Mouse (Mus musculus) cerebellum, adult 11-12 months (tissue): Measurements from ENCODE around the gene Eef1akmt3.

Source experiments
- DNase-seq: peaks from one replicate; pipeline ENCODE4 v3.0.0; 2022

Gene Eef1akmt3

DNA sequence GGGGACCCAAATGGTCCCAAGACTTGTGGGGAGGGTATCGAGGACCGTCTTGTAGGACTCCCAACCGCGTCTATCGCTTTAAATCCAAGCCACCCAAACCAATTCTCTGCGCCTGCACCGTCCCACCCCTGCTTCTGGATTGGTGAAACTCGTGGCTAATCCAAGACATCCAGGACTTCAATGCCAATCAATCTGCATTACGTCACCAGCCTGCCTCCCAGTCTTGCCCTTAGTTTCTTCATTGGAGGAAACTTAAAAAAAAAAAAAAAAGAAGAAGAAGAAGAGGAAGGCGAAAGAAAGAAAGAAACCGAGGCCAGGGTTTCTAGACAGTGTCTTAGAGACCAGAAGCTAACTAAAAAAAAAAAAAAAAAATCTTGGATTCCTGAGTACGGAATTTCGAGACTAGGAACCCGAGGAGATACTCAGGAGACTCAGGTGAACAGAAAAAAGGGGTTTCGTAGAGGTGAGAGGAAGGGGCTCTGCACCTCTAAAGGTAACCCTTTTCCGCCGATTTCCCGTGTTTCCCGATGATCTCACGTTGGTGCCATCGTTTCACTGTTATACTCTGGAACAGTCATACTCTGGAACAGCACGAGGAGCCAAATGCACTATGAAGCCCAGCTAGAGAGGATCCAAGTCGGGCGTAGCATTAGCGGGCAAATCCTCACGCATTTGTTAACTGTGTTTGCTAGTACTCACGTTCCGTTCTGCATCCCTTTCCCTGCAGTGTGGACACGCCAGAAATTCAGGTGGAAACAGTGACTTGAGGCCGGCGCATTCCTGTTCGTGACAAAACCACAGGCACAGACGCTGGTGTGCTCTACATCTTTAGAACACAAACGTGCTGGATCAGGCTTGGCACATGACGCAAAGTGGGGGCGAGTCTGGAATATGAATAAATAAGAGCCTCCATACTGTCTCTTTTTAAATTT, 29.1 kb upstream of the Eef1akmt3 start, which contains the start of gene Tspan31:
Tspan31 (minus strand) TSS at position 75 of the 932 bp plus-strand sequence.
- DNase-seq = peak; percentile 94

DNA sequence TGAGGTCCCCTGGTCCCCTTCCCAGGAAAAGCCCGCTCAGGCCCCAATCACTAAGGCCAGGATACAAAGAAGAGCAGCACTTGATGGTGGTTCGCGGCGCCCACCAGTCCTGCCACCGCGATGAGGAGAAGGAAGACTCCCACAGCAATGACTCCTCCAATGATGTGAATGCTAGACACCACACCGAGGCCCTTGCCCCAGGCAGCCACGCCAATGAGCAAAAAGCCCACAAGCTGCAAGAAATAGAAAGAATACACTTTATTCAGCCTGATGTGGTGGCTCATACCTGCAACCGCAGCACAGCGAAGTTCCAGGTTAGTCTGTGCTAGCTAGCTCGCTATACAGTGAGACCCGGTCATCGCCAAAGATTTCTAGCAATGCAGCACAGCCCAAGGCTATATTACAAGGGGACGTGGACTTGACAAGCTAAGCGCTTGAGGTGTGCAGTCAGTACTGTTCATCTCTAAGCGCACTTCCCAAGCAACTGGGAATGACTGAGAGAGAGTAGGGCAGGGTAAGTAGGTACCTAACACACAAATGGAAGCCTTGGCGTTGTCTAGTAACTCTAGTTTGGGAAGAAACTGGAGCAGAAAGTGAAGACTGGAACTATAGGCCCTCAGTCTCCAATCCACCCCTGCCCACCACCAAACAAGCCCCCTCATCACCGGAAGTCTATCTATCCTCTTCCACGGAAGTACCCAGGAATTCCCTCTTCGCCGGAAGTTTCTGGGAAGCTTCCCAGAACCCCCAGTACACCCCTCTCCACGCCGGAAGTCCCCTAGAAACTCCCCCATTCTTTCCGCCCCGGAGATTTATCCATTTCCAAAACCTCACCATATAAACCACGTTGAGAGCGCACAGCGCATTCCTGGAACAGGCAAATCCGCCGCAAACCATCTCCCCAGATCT, 28.2 kb upstream of the Eef1akmt3 start:
- DNase-seq = peak; percentile 37

DNA sequence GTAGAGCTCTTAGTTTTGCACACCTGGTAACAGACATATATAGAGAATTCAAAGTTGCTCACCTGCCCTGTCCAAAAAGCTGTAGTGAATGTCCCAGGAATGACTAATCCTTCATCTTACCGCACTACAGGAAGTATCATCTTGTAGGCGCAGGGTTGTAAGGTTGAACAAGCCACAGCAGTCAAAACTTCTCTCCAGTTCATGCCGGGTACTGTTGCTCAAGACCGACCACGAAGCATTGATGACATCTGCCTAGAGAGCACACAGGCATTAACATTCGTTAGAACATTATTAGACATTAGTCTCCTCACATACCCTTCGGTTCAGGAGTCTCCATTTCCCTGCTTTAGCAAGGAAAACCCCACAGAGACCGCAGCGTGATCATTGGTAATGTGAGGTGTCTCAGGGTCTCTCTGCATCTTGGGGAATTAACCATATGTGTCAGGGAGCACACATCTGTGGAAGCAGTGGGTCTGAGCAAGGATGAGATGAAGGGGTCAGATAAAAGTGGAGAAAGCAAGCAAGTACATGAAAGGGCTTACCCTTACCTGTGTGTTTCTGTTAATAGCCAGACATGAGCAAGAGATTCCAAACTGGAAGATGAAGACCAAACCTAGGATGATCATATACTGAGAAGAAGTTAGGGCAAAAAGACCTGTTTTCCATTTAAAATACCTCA, 27.2 kb upstream of the Eef1akmt3 start:
- DNase-seq = no peak

GRCm38 (mm10) chr10:127066519-127067018, 25.3 kb upstream of the Eef1akmt3 start:
- DNase-seq = peak; percentile 47

- peak; percentile 57 for DNase-seq
These were observed 24.7 kb upstream of the Eef1akmt3 start for GRCm38 (mm10) chr10:127065981-127066380.

GRCm38 (mm10) chr10:127063913-127064870, 22.9 kb upstream of the Eef1akmt3 start:
- DNase-seq = peak; percentile 71

- peak; percentile 99 for DNase-seq
These were observed 22.0 kb upstream of the Eef1akmt3 start, which contains the start of gene Cdk4 for GRCm38 (mm10) chr10:127063239-127063872. Gene Cdk4 (plus strand): TSS chr10:127063534.

DNA sequence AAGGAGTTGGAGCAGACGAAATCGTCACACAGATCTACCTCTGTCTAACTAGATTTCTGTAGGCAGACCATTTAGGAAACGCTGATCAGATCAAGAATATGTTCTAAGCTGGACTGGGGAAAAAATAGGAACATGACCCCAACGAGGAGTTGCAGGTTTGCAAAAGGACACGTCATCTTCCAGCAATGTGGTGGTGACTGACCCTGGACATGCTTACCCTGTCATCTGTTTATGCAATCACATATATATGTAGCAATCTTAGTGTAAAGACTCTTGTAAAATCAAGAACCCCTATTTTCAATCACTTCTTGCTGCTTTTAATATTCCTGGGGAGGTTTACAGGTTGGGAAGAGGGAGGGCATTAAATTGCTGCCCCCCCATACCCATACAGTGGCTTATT, 21.2 kb upstream of the Eef1akmt3 start:
- peak; percentile 39 for DNase-seq

- DNase-seq = peak; percentile 55
These were observed 20.8 kb upstream of the Eef1akmt3 start for GRCm38 (mm10) chr10:127062101-127062500.

GRCm38 (mm10) chr10:127061513-127061912, 20.2 kb upstream of the Eef1akmt3 start:
- no peak for DNase-seq

DNA sequence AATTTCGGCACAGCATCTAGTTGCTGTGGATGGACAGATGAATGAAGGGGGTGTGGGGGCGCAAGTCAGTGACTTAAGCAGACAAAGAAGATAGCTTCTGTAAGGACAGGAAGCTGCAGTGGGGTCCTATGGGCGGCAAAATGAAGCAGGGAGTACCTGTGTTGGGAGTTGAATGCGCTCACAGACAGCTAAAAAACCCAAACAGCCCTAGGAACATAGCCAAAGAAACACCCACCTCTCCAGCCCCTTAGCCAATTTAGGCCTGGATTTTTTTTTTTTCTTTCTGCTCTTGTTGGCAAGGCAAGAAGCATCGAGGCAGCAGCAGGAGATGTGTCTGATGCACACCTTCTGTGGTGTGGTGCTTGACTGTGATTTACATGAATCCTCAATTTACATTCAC, 19.8 kb upstream of the Eef1akmt3 start:
- peak; percentile 62 for DNase-seq

- DNase-seq = peak; percentile 94
These were observed 18.9 kb upstream of the Eef1akmt3 start, which contains the start of gene March9 for GRCm38 (mm10) chr10:127059968-127060916. Gene March9 (minus strand): TSS chr10:127060184.

- peak; percentile 60 for DNase-seq
These were observed 18.1 kb upstream of the Eef1akmt3 start for GRCm38 (mm10) chr10:127059174-127059967.

GRCm38 (mm10) chr10:127058708-127059107, 17.4 kb upstream of the Eef1akmt3 start:
- DNase-seq = peak; percentile 54

DNA sequence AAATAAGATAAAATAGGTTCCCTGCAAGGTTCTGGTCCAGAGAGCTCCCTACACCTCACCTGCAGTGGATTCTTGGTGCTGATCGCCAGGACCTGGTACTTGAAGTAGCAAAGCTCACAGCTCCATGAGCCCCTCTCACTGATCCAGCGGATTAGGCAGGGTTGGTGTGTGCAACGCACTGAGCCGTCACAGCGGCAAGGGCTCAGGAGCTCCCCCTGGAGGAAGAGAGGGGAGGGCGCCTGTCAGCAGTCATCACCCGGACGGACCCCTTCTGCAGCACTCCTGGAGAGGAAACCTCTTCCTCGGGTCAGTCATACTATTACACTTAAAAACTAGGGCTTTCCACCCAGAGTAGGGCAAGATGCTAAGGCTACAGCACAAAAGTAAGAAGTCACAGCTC, 16.8 kb upstream of the Eef1akmt3 start:
- DNase-seq = peak; percentile 76

GRCm38 (mm10) chr10:127056490-127056889, 15.2 kb upstream of the Eef1akmt3 start:
- peak; percentile 56 for DNase-seq

DNA sequence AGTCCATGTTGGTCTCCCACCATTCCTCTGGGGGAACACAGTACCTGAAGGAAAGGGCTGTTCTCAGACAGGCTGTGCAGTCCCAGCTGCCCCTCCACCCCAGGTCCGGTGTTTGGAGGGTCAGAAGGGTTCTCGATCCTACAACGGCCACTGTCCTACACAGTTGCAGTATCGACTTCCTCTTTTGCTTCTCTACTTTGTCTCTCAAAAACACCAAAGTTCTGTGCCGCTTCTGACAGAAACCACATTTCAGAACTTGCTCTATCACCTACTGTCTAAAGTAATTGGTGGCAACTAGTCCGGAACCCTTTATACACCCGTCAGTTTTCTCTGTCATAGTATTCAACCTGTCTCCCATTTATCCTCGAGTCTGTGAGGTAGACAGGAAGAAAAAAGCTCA, 14.1 kb upstream of the Eef1akmt3 start:
- no peak for DNase-seq

DNA sequence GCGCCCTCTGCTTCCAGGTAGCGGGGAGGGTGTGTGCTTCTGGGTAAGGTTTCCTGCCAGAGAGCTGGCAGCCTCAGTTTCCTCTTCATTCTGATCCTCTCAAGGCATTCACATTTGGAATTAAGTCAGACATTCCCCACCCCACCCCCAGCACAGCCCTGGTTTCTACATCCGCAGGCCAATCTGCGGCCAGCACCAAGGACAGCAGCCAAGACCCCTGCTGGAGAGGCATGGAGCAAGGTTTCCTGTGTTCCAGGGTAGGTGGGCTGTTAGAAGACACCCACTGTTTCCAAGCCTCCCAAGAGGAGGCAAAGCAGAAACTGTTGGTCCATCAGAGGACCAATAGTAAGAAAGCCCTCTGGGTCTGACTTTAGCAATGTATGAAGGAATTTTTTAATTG, 13.3 kb upstream of the Eef1akmt3 start:
- no peak for DNase-seq

- no peak for DNase-seq
These were observed 8.8 kb upstream of the Eef1akmt3 start for GRCm38 (mm10) chr10:127050119-127050474.
